Mouse (Mus musculus): Measurements from ENCODE around the gene Slc19a3. TPM values are rescaled to one million over a fixed set of nuclear protein-coding genes. Genes with fewer than 3 reads are reported as not detected.
A peak's percentile ranks its signal among the peaks of the same experiment; 100 is the strongest.
"Not testable (repeated sequence)": the region's sequence is repeated elsewhere in the genome, so short reads cannot be mapped to it uniquely, and the experiment has no call there.

Gene Slc19a3
- total and polyA plus RNA-seq, 2 experiments from 2014 or later = 0.71 to 0.83 TPM

DNA sequence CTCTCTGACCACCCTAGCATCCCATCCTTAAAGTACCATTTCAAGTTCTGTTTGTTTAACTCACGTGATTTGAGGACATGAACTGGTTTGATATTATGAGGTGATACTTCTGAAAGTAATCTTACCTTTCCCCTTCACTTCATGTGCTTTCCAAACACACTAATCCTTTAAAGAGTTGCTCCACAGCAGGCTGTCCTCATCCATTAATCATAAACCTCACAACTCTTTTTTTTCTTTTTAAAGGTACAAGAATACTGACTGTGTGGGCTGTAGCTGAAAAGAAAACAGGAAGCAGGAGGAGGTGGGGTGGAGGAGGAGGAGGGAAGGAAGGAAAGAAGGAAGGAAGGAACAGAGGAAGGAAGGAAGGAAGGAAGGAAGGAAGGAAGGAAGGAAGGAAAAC is 6.3 kb downstream of the Slc19a3 start:
- Histone ChIP-seq H3K9ac (replicated peaks; ENCODE audit: low read length, poor library complexity, severe bottlenecking) (no peak overlapping the region), H3K4me1 (ENCODE audit: insufficient read depth, low read length) (no peaks in the 10 kb centered on the region), H3K36me3 (ENCODE audit: insufficient read depth, low read length) (no peaks in the 10 kb centered on the region), H3K4me3 (ENCODE audit: low read depth, low read length) (no peak overlapping the region), H3K27me3 (ENCODE audit: insufficient read depth, low read length) (no peaks in the 10 kb centered on the region), H3K4me2 (ENCODE audit: low read depth, low read length, poor library complexity, severe bottlenecking) (no peak overlapping the region), H3K9me3 (ENCODE audit: low read length) (no peaks in the 10 kb centered on the region), H3K27ac (ENCODE audit: low read depth, low read length) (no peak overlapping the region)
- no peak for ATAC-seq (ENCODE audit: low FRiP score)
- no peak for TF ChIP-seq CTCF (IDR thresholded peaks at IDR 0.05)
- WGBS = 50% methylated on average over 1 of the region's 1 CpGs
- DNase-seq (ENCODE audit: low spot score) = no peak

DNA sequence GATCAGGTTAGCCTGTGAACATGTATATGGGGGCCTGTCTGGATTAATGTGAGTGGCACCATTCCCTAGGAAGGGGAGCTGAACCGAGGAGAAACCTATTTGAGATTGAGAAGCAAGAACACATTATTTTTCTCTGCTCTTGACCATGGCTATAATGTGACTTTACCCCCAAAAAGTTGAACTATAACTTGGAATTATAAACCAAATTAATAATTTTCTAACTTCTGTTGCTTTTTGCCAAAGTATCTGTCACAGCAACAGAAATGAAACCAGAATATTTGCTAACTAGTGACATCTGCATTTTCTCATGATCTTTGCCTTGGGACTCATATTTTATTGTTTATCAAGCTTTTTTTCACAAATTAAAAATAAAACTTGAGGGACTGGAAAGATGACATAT is 21.7 kb downstream of the Slc19a3 start:
- no peaks in the 10 kb centered on the region for H3K4me1 ChIP-seq (ENCODE audit: insufficient read depth, low read length)
- WGBS = 72% methylated on average over 1 of the region's 1 CpGs
- no peak overlapping the region for H3K4me2 ChIP-seq (ENCODE audit: low read depth, low read length, poor library complexity, severe bottlenecking)
- no peak overlapping the region for H3K9ac ChIP-seq (replicated peaks; ENCODE audit: low read length, poor library complexity, severe bottlenecking)
- TF ChIP-seq CTCF (IDR thresholded peaks at IDR 0.05) = no peak
- no peaks in the 10 kb centered on the region for H3K27me3 ChIP-seq (ENCODE audit: insufficient read depth, low read length)
- no peak overlapping the region for H3K4me3 ChIP-seq (ENCODE audit: low read depth, low read length)
- no peak for ATAC-seq (ENCODE audit: low FRiP score)
- H3K27ac ChIP-seq (ENCODE audit: low read depth, low read length) = no peak overlapping the region
- no peaks in the 10 kb centered on the region for H3K9me3 ChIP-seq (ENCODE audit: low read length)
- no peak for DNase-seq (ENCODE audit: low spot score)
- H3K36me3 ChIP-seq (ENCODE audit: insufficient read depth, low read length) = no peaks in the 10 kb centered on the region

DNA sequence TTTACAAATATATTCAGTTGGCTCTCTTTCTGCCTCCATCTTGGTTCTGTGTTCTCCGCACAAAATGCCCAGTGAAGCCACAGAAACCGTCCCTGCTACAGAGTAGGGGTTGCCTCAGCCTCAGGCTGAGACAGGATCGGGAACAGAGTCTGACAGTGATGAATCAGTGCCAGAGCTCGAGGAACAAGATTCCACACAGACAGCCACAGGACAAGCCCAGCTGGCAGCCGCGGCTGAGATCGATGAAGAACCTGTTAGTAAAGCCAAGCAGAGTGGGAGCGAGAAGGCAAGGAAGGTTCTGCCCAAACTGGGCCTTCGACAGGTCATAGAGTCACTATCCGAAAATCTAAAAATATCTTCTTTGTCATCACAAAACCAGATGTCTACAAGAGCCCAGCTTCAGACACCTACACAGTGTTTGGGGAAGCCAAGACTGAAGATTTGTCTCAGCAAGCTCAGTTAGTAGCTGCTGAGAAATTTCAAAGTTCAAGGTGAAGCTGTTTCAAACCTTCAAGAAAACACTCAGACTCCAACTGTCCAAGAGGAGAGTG is 22.8 kb downstream of the Slc19a3 start:
- Histone ChIP-seq H3K4me2 (ENCODE audit: low read depth, low read length, poor library complexity, severe bottlenecking) (no peak overlapping the region), H3K27ac (ENCODE audit: low read depth, low read length) (no peak overlapping the region), H3K27me3 (ENCODE audit: insufficient read depth, low read length) (no peaks in the 10 kb centered on the region), H3K9me3 (ENCODE audit: low read length) (no peaks in the 10 kb centered on the region), H3K36me3 (ENCODE audit: insufficient read depth, low read length) (no peaks in the 10 kb centered on the region), H3K4me3 (ENCODE audit: low read depth, low read length) (no peak overlapping the region), H3K4me1 (ENCODE audit: insufficient read depth, low read length) (no peaks in the 10 kb centered on the region), H3K9ac (replicated peaks; ENCODE audit: low read length, poor library complexity, severe bottlenecking) (no peak overlapping the region)
- ATAC-seq (ENCODE audit: low FRiP score) (no peak), DNase-seq (ENCODE audit: low spot score) (no peak)
- 92% methylated on average over 10 of the region's 10 CpGs for WGBS
- TF ChIP-seq CTCF (IDR thresholded peaks at IDR 0.05) = no peak

DNA sequence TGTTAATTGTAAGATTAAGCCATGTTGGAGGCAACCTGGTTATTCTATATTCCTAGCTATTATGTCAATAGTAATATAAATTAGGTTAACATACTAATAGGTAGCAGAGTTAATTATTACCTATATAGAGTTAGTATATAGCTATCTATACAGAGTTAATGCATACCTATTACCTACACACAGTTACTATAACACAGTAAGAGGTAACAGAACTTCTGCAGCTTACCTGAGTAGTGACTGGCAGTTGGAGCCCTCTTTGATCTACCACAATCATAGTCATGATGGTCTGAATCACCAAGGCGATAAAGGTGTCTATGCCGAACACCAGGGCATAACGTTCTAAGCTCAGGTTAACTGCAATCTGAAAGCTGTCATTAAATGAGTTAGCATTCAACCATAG is 23.8 kb downstream of the Slc19a3 start:
- Histone ChIP-seq H3K4me3 (ENCODE audit: low read depth, low read length) (no peak overlapping the region), H3K9me3 (ENCODE audit: low read length) (no peaks in the 10 kb centered on the region), H3K4me1 (ENCODE audit: insufficient read depth, low read length) (no peaks in the 10 kb centered on the region), H3K9ac (replicated peaks; ENCODE audit: low read length, poor library complexity, severe bottlenecking) (no peak overlapping the region), H3K4me2 (ENCODE audit: low read depth, low read length, poor library complexity, severe bottlenecking) (no peak overlapping the region), H3K27ac (ENCODE audit: low read depth, low read length) (no peak overlapping the region), H3K36me3 (ENCODE audit: insufficient read depth, low read length) (no peaks in the 10 kb centered on the region), H3K27me3 (ENCODE audit: insufficient read depth, low read length) (no peaks in the 10 kb centered on the region)
- ATAC-seq (ENCODE audit: low FRiP score) (no peak), DNase-seq (ENCODE audit: low spot score) (no peak)
- WGBS = 93% methylated on average over 3 of the region's 3 CpGs
- no peak for TF ChIP-seq CTCF (IDR thresholded peaks at IDR 0.05)

DNA sequence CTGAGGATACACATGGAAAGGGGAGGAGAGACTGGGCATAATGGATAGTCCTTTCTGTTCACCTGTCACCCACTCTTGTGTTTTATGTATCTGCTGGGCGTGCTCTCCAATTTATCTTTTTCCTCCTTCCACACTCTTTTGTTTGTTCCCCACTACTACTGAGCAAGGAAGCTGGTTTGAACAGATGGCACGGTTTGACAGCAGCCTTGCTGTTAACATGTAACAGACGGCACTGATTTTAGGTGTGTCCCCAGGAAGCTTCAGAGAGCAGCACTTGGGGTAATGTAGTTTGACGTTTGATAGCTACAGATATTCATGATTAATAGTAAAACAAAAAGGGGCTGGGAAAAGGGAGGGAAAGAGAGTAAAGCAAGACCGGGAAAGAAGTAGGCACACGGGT is 30.8 kb downstream of the Slc19a3 start:
- no peak for ATAC-seq (ENCODE audit: low FRiP score)
- H3K36me3 ChIP-seq (ENCODE audit: insufficient read depth, low read length) = no peaks in the 10 kb centered on the region

DNA sequence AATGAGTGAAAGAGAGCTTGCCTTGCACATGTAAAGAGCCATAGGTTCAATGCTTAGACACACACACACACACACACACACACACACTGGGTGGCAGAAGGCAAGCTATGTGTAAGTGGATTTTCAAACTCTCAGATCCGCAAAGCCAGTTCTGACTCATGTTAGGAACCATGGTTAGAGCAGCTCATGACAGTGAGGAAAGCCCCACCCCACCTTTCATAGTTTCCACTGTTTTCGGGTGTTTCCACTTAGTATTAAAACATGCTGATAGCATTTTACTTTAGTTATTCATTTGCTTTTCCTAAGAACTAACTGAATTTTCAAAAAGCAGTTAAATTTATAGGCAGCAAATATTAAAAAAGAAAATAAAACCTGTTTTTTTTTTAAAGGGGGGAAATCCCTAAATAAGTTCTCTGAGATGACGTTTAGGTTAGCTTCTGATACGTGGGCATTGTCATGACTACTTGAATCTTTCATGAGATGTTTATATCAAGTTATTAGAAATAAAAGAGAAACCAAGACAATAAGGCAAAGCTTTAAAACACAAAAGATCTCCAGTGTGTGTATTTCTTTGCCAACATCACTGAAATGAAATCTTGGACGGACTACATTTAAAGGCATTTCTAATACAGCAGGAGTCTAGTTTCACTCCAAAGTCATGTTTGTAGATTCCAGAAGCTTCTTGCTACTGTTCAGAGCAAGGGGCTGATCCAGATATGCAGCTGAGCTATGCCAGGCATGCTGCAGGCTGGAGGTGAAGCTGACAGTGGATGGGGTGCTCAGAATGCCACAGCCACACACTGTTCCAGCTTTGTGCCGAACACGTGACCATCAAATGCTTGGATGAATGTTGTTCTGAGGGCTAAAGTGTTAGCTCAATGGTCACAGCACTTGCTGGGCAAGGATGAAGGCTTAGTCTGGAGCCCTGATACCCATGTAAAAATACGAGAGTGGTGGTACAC is 31.7 kb downstream of the Slc19a3 start:
- H3K4me2 ChIP-seq (ENCODE audit: low read depth, low read length, poor library complexity, severe bottlenecking) = no peak overlapping the region
- H3K36me3 ChIP-seq (ENCODE audit: insufficient read depth, low read length) = no peaks in the 10 kb centered on the region
- no peak overlapping the region for H3K27ac ChIP-seq (ENCODE audit: low read depth, low read length)
- H3K9ac ChIP-seq (replicated peaks; ENCODE audit: low read length, poor library complexity, severe bottlenecking) = no peak overlapping the region
- no peaks in the 10 kb centered on the region for H3K9me3 ChIP-seq (ENCODE audit: low read length)
- no peak for ATAC-seq (ENCODE audit: low FRiP score)
- H3K4me1 ChIP-seq (ENCODE audit: insufficient read depth, low read length) = no peaks in the 10 kb centered on the region
- no peaks in the 10 kb centered on the region for H3K27me3 ChIP-seq (ENCODE audit: insufficient read depth, low read length)
- DNase-seq (ENCODE audit: low spot score) = no peak
- H3K4me3 ChIP-seq (ENCODE audit: low read depth, low read length) = no peak overlapping the region
- 82% methylated on average over 8 of the region's 8 CpGs for WGBS
- TF ChIP-seq CTCF (IDR thresholded peaks at IDR 0.05) = no peak

More for the DNA sequence above, 30.8 kb downstream of the Slc19a3 start:
- Histone ChIP-seq H3K4me3 (ENCODE audit: low read depth, low read length) (no peak overlapping the region), H3K27me3 (ENCODE audit: insufficient read depth, low read length) (no peaks in the 10 kb centered on the region), H3K9ac (replicated peaks; ENCODE audit: low read length, poor library complexity, severe bottlenecking) (no peak overlapping the region), H3K27ac (ENCODE audit: low read depth, low read length) (no peak overlapping the region), H3K9me3 (ENCODE audit: low read length) (no peaks in the 10 kb centered on the region), H3K4me1 (ENCODE audit: insufficient read depth, low read length) (no peaks in the 10 kb centered on the region), H3K4me2 (ENCODE audit: low read depth, low read length, poor library complexity, severe bottlenecking) (no peak overlapping the region)
- DNase-seq (ENCODE audit: low spot score) = peak; percentile 9
- TF ChIP-seq CTCF (IDR thresholded peaks at IDR 0.05) = no peak
- WGBS = 81% methylated on average over 6 of the region's 6 CpGs

DNA sequence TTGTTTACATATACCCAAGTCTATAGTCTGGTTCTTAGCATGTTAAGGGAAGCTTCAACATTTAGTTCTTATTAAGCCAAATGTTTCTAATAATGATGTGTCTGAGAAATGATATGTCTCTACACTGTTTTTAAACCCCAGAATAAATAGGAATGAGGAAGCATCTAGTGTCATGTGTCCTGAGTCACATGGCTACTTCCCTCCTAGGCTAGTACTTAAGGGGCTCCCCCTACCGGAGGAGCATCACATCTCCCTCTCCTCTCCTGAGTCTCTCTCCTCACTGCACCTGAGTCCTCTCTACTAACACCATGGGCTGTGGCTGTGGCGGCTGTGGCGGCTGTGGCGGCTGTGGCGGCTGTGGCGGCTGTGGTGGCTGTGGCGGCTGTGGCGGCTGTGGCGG is 37.9 kb downstream of the Slc19a3 start, which contains the start of gene Gm47959:
Gene Gm47959 (plus strand): TSS at position 243 of the 400 bp plus-strand sequence.
- not testable (repeated sequence) for H3K27ac ChIP-seq (ENCODE audit: low read depth, low read length); H3K9ac ChIP-seq (replicated peaks; ENCODE audit: low read length, poor library complexity, severe bottlenecking); H3K9me3 ChIP-seq (ENCODE audit: low read length); H3K27me3 ChIP-seq (ENCODE audit: insufficient read depth, low read length); H3K4me2 ChIP-seq (ENCODE audit: low read depth, low read length, poor library complexity, severe bottlenecking); ATAC-seq (ENCODE audit: low FRiP score); H3K4me1 ChIP-seq (ENCODE audit: insufficient read depth, low read length); DNase-seq (ENCODE audit: low spot score); H3K4me3 ChIP-seq (ENCODE audit: low read depth, low read length); H3K36me3 ChIP-seq (ENCODE audit: insufficient read depth, low read length)
- 97% methylated on average over 7 of the region's 9 CpGs for WGBS
